Mouse (Mus musculus) CH12F3 (cell line): ENCODE measurements around the gene Bcas3.

Experiments
- in situ Hi-C: fragments of 300-500 bp; cut with MboI; formaldehyde crosslinking; loops from 2 replicates; pipeline ENCODE4 v1.14.3; 2020; ENCODE audit warnings: low sequenced_read_pairs

Bcas3 gene

GRCm38 (mm10) chr11:85837648-85838423 lies 484.9 kb downstream of the Bcas3 start:
- in situ Hi-C loops, result no loop called here

- in situ Hi-C loops, result no loop called here
Observed at GRCm38 (mm10) chr11:85838424-85839257, 485.7 kb downstream of the Bcas3 start.

GRCm38 (mm10) chr11:85839258-85840030 lies 486.5 kb downstream of the Bcas3 start:
- in situ Hi-C loops, result no loop called here

- in situ Hi-C loops, result no loop called here
Observed at GRCm38 (mm10) chr11:85840031-85840802, 487.2 kb downstream of the Bcas3 start.

- in situ Hi-C loops, result no loop called here
Observed at GRCm38 (mm10) chr11:85840803-85841145, 487.8 kb downstream of the Bcas3 start.

DNA sequence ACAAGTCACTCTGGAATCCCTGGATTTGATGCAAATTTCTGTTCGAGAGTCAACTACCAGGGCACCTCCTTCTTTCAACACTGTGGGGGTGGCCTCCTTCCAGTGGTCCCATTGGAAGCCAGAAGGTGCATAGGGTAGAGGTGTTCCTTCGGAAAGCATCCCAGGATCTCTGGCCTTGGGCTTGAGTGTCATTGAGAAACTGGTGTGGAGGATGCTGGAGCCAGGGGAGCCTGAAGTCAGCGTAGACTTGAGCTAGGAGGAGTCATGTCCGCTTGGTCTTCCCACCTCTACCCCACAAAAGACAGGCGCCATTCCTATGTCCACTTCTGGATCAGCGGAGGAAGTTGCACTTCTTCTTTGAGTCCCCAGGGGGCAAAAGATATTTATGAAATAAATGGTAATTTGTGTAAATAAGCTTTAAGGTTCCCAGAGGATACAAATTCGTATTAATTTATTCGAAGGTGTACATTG lies 488.3 kb downstream of the Bcas3 start:
- in situ Hi-C loops, result no loop called here

DNA sequence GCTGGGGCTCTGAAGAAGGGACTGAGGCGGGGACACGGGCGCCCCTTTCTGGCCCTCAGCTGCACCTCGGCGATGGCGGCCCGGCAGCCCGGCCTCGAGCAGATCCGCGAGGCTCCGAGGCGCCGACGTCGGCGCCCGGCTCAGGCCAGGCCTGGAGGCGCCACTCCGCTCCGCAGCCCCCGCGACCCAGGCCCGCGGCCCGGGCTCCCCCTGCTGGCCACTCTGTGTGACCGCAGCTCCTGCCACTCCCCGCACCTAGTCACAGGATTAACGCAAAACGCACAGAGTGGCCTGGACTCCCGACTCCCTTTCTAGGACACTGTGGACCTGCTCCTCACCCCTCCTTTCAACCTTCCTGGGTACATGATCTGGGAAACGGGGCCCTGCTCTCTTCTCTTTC lies 489.0 kb downstream of the Bcas3 start:
- in situ Hi-C loops, result no loop called here

DNA sequence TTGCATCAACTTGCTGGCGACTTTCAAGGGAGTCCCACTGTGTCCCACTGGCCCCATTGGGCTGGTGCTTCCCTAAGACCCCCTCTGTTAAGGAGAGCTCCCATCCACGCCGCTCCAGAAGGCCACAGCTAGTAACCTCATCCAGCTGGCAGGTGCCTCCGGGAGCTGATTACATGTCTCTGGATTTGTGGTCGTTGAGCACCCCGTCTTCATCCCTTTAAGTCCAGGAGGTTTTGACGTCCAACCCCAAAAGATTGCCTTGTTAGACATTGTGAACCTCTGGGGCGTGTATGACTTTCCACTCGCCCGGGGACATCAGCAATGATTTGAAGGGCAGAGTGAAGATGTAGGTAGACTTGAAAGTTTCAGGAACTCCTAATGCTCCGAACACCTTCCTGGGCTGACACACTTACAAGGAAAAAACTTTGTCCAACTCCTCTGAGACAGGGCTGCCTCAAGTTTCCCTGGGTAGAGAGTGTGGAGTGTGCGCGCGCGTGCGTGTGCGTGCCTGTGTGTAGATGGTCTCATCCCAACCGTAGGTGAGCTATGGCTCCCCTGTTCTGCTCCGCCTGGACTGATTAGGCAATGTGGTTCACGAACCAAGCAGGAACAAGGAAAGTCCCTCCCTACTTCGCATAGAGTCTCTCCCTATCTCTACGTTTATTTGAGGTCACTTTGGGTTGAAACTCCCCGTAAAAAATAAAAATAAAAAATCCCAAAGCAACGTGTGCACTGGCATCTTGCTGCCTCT lies 489.8 kb downstream of the Bcas3 start:
- in situ Hi-C loops, result no loop called here

GRCm38 (mm10) chr11:85843347-85843692 lies 490.4 kb downstream of the Bcas3 start:
- in situ Hi-C loops, result no loop called here

- in situ Hi-C loops, result no loop called here
Observed at GRCm38 (mm10) chr11:85844144-85844965, 491.4 kb downstream of the Bcas3 start.

GRCm38 (mm10) chr11:85844971-85845370 lies 492.0 kb downstream of the Bcas3 start:
- in situ Hi-C loops, result no loop called here

DNA sequence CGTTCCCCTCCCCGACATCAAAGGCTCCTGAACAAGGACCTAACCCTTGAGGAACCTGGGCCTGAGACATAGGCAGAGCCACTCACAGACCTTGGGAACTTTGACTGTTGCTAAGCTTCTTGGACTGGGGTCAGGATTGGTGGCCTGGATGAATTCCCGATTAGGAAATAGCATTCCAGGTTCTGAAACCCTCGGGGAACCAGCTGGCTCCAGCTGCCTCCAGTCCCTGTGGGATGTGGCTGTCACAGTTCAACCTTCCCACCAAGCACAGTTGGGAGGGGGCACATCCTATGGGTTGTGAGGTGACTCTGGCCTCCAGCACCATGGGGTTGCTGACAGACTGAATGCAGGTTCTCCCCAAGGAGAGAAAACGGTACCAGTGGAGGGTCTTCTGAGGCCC lies 493.0 kb downstream of the Bcas3 start:
- in situ Hi-C loops, result no loop called here

- in situ Hi-C loops, result no loop called here
Observed at GRCm38 (mm10) chr11:85846509-85846908, 493.5 kb downstream of the Bcas3 start.

DNA sequence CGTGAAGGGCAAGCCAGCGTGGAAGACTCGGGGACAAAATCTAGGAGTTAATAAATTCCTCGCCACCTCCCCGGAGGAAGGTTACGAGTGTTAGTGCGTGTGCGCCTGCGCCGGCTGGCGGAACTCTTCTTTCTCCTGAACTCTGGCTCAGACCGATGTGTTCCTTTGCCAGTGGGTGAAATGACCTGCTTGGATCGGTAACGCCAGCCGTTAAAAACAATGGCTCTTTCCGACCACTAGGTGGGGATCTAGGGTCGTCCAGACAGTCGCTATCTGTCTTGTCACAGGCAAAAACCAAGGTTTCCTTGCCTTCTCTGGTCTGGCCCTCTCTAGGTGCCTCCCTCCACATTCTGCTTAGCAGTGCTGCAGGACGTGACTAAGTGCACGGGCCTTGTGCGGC lies 496.1 kb downstream of the Bcas3 start:
- in situ Hi-C loops, result no loop called here

DNA sequence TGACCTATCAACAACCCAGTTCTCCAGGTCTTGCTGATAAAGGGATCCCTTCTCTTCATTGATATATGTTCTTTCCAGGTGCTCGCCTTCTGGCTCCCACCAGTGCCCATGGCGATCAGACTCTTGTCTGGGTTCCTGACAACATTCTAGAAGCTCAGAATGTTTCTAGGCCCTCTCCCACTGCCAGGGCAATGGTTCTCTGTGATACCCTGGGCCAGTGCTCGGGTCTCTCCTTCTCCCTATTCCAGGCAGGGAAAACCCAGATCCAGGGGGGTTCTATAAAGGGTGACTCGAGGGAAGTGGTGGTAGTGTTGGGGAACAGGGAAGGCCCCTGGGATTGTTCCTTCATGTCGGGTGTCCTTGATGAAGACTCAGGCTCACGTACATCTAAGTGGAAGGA lies 497.3 kb downstream of the Bcas3 start, which contains the start of gene Gm11444:
Gene Gm11444 (minus strand): TSS at position 101 of the 400 bp plus-strand sequence.
- in situ Hi-C loops, result loop anchor here (10.0 kb wide), 1 partner anchor 315 kb away; no protein-coding TSS in a partner anchor

GRCm38 (mm10) chr11:85850758-85851157 lies 497.8 kb downstream of the Bcas3 start:
- in situ Hi-C loops, result loop anchor here (10.0 kb wide), 1 partner anchor 314 kb away; no protein-coding TSS in a partner anchor

GRCm38 (mm10) chr11:85857997-85858698 lies 505.2 kb downstream of the Bcas3 start:
- in situ Hi-C loops, result loop anchor here (10.0 kb wide), 1 partner anchor 307 kb away; no protein-coding TSS in a partner anchor

GRCm38 (mm10) chr11:85864363-85864762 lies 511.4 kb downstream of the Bcas3 start:
- in situ Hi-C loops, result loop anchor here (5.0 kb wide), 1 partner anchor 108 kb away; no protein-coding TSS in a partner anchor
